12 mouse cellular contexts compared by ENCODE assay signal in genomic region chr10:95117041-95117730, GRCm38 (mm10).
A peak's percentile ranks its signal among the peaks of the same experiment; 100 is the strongest.
DNase-seq lines count a peak whose midpoint lies in the region; ATAC-seq and TF ChIP-seq lines count a peak whose summit lies in the region.
"Had no signal": no experiment of that assay in that cellular context is flagged by ENCODE, and none has a peak within 500 bp of the region (broad histone marks: within the 10 kb centered on the region; RNA-seq: fewer than 3 reads in every experiment).

No protein-coding gene starts in this region.

- no peak overlapping the region for H3K4me2 ChIP-seq in forebrain, embryonic 13.5 days
- H3K4me2 ChIP-seq in forebrain, embryonic 12.5 days = no peak overlapping the region
- H3K4me2 ChIP-seq in heart, embryonic 14.5 days (ENCODE audit: low read length) = peak overlapping the region; percentile 21; the same call in 1 of the 2 replicates
- H3K4me2 ChIP-seq in limb, embryonic 14.5 days (replicated peaks; ENCODE audit: low read depth, low read length, severe bottlenecking) = no peak overlapping the region
- H3K4me2 ChIP-seq: neural tube, embryonic 13.5 days had no signal

- H3K27me3 ChIP-seq in forebrain, embryonic 13.5 days = no peaks in the 10 kb centered on the region
- H3K27me3 ChIP-seq in forebrain, embryonic 12.5 days = no peaks in the 10 kb centered on the region
- no peaks in the 10 kb centered on the region for H3K27me3 ChIP-seq in heart, embryonic 14.5 days (ENCODE audit: control insufficient read depth, insufficient read depth, low read length)
- H3K27me3 ChIP-seq in limb, embryonic 14.5 days (ENCODE audit: control insufficient read depth, insufficient read depth, low read length) = no peaks in the 10 kb centered on the region
- H3K27me3 ChIP-seq: CH12.LX; neural tube, embryonic 13.5 days had no signal

- ATAC-seq in forebrain, embryonic 13.5 days = peak; percentile 63
- no peak; the same call in 1 of the 2 replicates for ATAC-seq in forebrain, embryonic 12.5 days (ENCODE audit: low FRiP score)
- peak; percentile 80 for ATAC-seq in heart, embryonic 14.5 days (ENCODE audit: insufficient number of reproducible peaks, insufficient read depth, low FRiP score, low read depth)
- ATAC-seq in limb, embryonic 14.5 days (ENCODE audit: low FRiP score, low read depth) = peak; percentile 75
- ATAC-seq: inflammation-experienced regulatory T-cells, adult 6 months had no signal

- H3K36me3 ChIP-seq in forebrain, embryonic 13.5 days (ENCODE audit: poor library complexity, severe bottlenecking) = no peaks in the 10 kb centered on the region
- H3K36me3 ChIP-seq in forebrain, embryonic 12.5 days (replicated peaks) = no peaks in the 10 kb centered on the region
- H3K36me3 ChIP-seq in heart, embryonic 14.5 days (ENCODE audit: control insufficient read depth, insufficient read depth, low read length) = no peaks in the 10 kb centered on the region
- H3K36me3 ChIP-seq in limb, embryonic 14.5 days (ENCODE audit: control insufficient read depth, insufficient read depth, low read length) = no peaks in the 10 kb centered on the region
- H3K36me3 ChIP-seq: neural tube, embryonic 13.5 days had no signal

- peak; percentile 79 for DNase-seq in Muller cell, postnatal 12 days (ENCODE audit: inconsistent ontology term)
- DNase-seq in limb, embryonic 14.5 days (ENCODE audit: low spot score) = peak; percentile 90
- DNase-seq in layer of hippocampus, postnatal 25 days (ENCODE audit: extremely low spot score in 1 of 2, low spot score in 1 of 2) = no peak
- DNase-seq in B cell, adult 2 months = no peak
- DNase-seq in gastrocnemius, adult 8-10 months (ENCODE audit: low spot score in 2 of 2) = no peak
- DNase-seq: thymus, postnatal 36 days had no signal

- no peak overlapping the region for H3K9ac ChIP-seq in forebrain, embryonic 13.5 days
- no peak overlapping the region for H3K9ac ChIP-seq in forebrain, embryonic 12.5 days
- no peak overlapping the region for H3K9ac ChIP-seq in heart, embryonic 14.5 days (ENCODE audit: low read length)
- H3K9ac ChIP-seq in limb, embryonic 14.5 days (ENCODE audit: low read depth, low read length, severe bottlenecking) = no peak overlapping the region
- H3K9ac ChIP-seq: neural tube, embryonic 13.5 days had no signal

- TF ChIP-seq POLR2A in limb, embryonic 14.5 days (IDR thresholded peaks at IDR 0.05; ENCODE audit: borderline replicate concordance, extremely low read depth, insufficient read depth, insufficient read length) = no peak

- no peaks in the 10 kb centered on the region for H3K9me3 ChIP-seq in forebrain, embryonic 13.5 days (replicated peaks)
- H3K9me3 ChIP-seq in forebrain, embryonic 12.5 days = no peaks in the 10 kb centered on the region
- H3K9me3 ChIP-seq in heart, embryonic 14.5 days (ENCODE audit: control insufficient read depth, low read length) = no peaks in the 10 kb centered on the region
- H3K9me3 ChIP-seq in limb, embryonic 14.5 days (ENCODE audit: control insufficient read depth, low read length) = no peaks in the 10 kb centered on the region
- H3K9me3 ChIP-seq: neural tube, embryonic 13.5 days had no signal

- H3K4me1 ChIP-seq in forebrain, embryonic 13.5 days = peaks cover 29% of the 10 kb centered on the region
- no peaks in the 10 kb centered on the region; the same call in 1 of the 2 replicates for H3K4me1 ChIP-seq in forebrain, embryonic 12.5 days
- peaks cover 19 to 32% of the 10 kb centered on the region in 2 experiments for H3K4me1 ChIP-seq in heart, embryonic 14.5 days (ENCODE audit: control insufficient read depth in 2 of 2, insufficient read depth in 2 of 2, low read length in 2 of 2)
- H3K4me1 ChIP-seq in limb, embryonic 14.5 days (ENCODE audit: control insufficient read depth, insufficient read depth, low read length) = peaks cover 26% of the 10 kb centered on the region

- WGBS in forebrain, embryonic 13.5 days = 44% methylated on average over 6 of the region's 6 CpGs
- WGBS in forebrain, embryonic 12.5 days = 78% methylated on average over 6 of the region's 6 CpGs
- WGBS in heart, embryonic 14.5 days = 20% methylated on average over 6 of the region's 6 CpGs
- WGBS in limb, embryonic 14.5 days = 39% methylated on average over 6 of the region's 6 CpGs

- H3K27ac ChIP-seq in forebrain, embryonic 13.5 days = peak overlapping the region; percentile 62
- no peak overlapping the region; the same call in 1 of the 2 replicates for H3K27ac ChIP-seq in forebrain, embryonic 12.5 days
- peak overlapping the region; percentile 72 to 81 for H3K27ac ChIP-seq in heart, embryonic 14.5 days (replicated peaks in 1 of 2; ENCODE audit: control insufficient read depth in 1 of 2, insufficient read depth in 1 of 2, low read depth in 2 of 2, low read length in 2 of 2)
- peak overlapping the region; percentile 53 for H3K27ac ChIP-seq in limb, embryonic 14.5 days (replicated peaks; ENCODE audit: low read depth, low read length)
- H3K27ac ChIP-seq: neural tube, embryonic 13.5 days had no signal

- no peak overlapping the region for H3K4me3 ChIP-seq in forebrain, embryonic 13.5 days
- no peak overlapping the region for H3K4me3 ChIP-seq in forebrain, embryonic 12.5 days (replicated peaks)
- H3K4me3 ChIP-seq in heart, embryonic 14.5 days (ENCODE audit: control insufficient read depth in 1 of 2, insufficient read depth in 1 of 2, low read depth in 1 of 2, low read length in 2 of 2) = no peak overlapping the region
- no peak overlapping the region for H3K4me3 ChIP-seq in limb, embryonic 14.5 days (replicated peaks; ENCODE audit: low read length)
- H3K4me3 ChIP-seq: neural tube, embryonic 13.5 days had no signal

Comparison
In these comparisons a context has a peak if more than half of its experiments do, and no peak if none do; other contexts are left out.
1. DNase-seq: peak in Muller cell, postnatal 12 days (single experiment) and limb, embryonic 14.5 days (single experiment); none in layer of hippocampus, postnatal 25 days (0 of 2), B cell, adult 2 months (0 of 2) and gastrocnemius, adult 8-10 months (0 of 2).